Mouse (Mus musculus) liver, embryonic 15.5 days (tissue): Measurements from ENCODE around the gene Stxbp3. TPM values are rescaled to one million over a fixed set of nuclear protein-coding genes. Genes with fewer than 3 reads are reported as not detected.

Experiments used
- polyA plus RNA-seq: library from polyadenylated mRNA; unstranded; fragments of >200 nt; fragmentation: Nextera tagmentation; extraction: Ambion mirVana; gene quantifications from 2 replicates; pipeline ENCODE4 v1.2.1, GENCODE M21; 2015

Stxbp3 gene
- polyA plus RNA-seq, 1 experiment from 2014 or later: 16.8 TPM

Other genes starting within 250 kb of the Stxbp3 start
- 1.1 and 1.8 TPM in 2 replicates for gene Wdr47, start 249.2 kb downstream of the Stxbp3 start, polyA plus RNA-seq
- 33.1 and 42.0 TPM in 2 replicates for gene Clcc1, start 186.6 kb downstream of the Stxbp3 start, polyA plus RNA-seq
- 44.1 and 45.7 TPM in 2 replicates for gene Gpsm2, start 118.2 kb downstream of the Stxbp3 start, polyA plus RNA-seq
- 0.52 and 0.54 TPM in 2 replicates for gene Aknad1, start 100.9 kb downstream of the Stxbp3 start, polyA plus RNA-seq
- 0.03 and 0.16 TPM in 2 replicates for gene Fndc7, start 49.5 kb upstream of the Stxbp3 start, polyA plus RNA-seq
- 26.3 and 26.4 TPM in 2 replicates for gene Prpf38b, start 71.2 kb upstream of the Stxbp3 start, polyA plus RNA-seq
- gene Henmt1, start 99.3 kb upstream of the Stxbp3 start, polyA plus RNA-seq: not detected in 2 replicates
- gene Gm9857, start 99.9 kb upstream of the Stxbp3 start, polyA plus RNA-seq: not detected in 2 replicates
- gene Fam102b, start 187.1 kb upstream of the Stxbp3 start, polyA plus RNA-seq: 2.0 and 2.2 TPM in 2 replicates
- not detected in 2 replicates for gene Slc25a54, start 239.9 kb upstream of the Stxbp3 start, polyA plus RNA-seq